Mouse (Mus musculus): ENCODE results near the gene Vmn2r3. TPM values are rescaled to one million over a fixed set of nuclear protein-coding genes. Genes with fewer than 3 reads are reported as not detected.
"Not testable (repeated sequence)": the region's sequence is repeated elsewhere in the genome, so short reads cannot be mapped to it uniquely, and the experiment has no call there.

Vmn2r3 gene
- total and polyA plus RNA-seq, 3 experiments: 0.17 TPM; not detected in 2

- H3K4me3 ChIP-seq (ENCODE audit: control insufficient read depth in 1 of 2, insufficient read depth in 1 of 2, low read depth in 2 of 2, low read length in 2 of 2): no peak overlapping the region
- H3K36me3 ChIP-seq (ENCODE audit: control insufficient read depth in 1 of 2, insufficient read depth in 2 of 2, low read length in 2 of 2): no peaks in the 10 kb centered on the region
- no peaks in the 10 kb centered on the region for H3K79me2 ChIP-seq (ENCODE audit: control insufficient read depth, insufficient read depth, low read length, poor library complexity)
- H3K27me3 ChIP-seq (ENCODE audit: control insufficient read depth in 1 of 2, insufficient read depth in 2 of 2, low read length in 2 of 2): no peaks in the 10 kb centered on the region; a peak in 1 of 4 replicates
- H3K27ac ChIP-seq (ENCODE audit: control insufficient read depth, low read depth, low read length): no peak overlapping the region
- TF ChIP-seq CTCF (IDR thresholded peaks at IDR 0.05 in 2 of 3, conservative IDR thresholded peaks at IDR 0.05 in 1 of 3; ENCODE audit: control insufficient read depth in 1 of 3, insufficient read depth in 1 of 3, low read depth in 2 of 3, low read length in 3 of 3, poor library complexity in 1 of 3, severe bottlenecking in 1 of 3) (no peak), POLR2AphosphoS2 (IDR thresholded peaks at IDR 0.05; ENCODE audit: low read length) (no peak), CHD1 (IDR thresholded peaks at IDR 0.05; ENCODE audit: low read depth, low read length) (no peak), NRF1 (IDR thresholded peaks at IDR 0.05; ENCODE audit: insufficient read depth, low read depth, low read length, poor library complexity, severe bottlenecking) (no peak), CHD2 (IDR thresholded peaks at IDR 0.05; ENCODE audit: low read length) (no peak), E2F4 (IDR thresholded peaks at IDR 0.05; ENCODE audit: borderline replicate concordance, low read depth, low read length) (no peak), JUND (IDR thresholded peaks at IDR 0.05; ENCODE audit: low read depth, low read length) (no peak), MAFK (IDR thresholded peaks at IDR 0.05; ENCODE audit: borderline replicate concordance, low read depth, low read length) (no peak), EP300 (IDR thresholded peaks at IDR 0.05; ENCODE audit: low read depth in 1 of 2, low read length in 2 of 2) (no peak), ZMIZ1 (IDR thresholded peaks at IDR 0.05; ENCODE audit: low read depth, low read length) (no peak), GATA1 (IDR thresholded peaks at IDR 0.05; ENCODE audit: low read depth, low read length) (no peak), POLR2AphosphoS5 (IDR thresholded peaks at IDR 0.05; ENCODE audit: borderline replicate concordance, low read depth, low read length) (no peak), TAL1 (IDR thresholded peaks at IDR 0.05; ENCODE audit: low read length) (no peak), ZC3H11A (IDR thresholded peaks at IDR 0.05; ENCODE audit: low read depth, low read length) (no peak), POLR2A (IDR thresholded peaks at IDR 0.05; ENCODE audit: control insufficient read depth in 1 of 2, insufficient read depth in 1 of 2, low read depth in 1 of 2, low read length in 2 of 2, poor library complexity in 1 of 2) (no peak), ZNF384 (IDR thresholded peaks at IDR 0.05; ENCODE audit: low read depth, low read length) (no peak), MEF2A (IDR thresholded peaks at IDR 0.05; ENCODE audit: extremely low read depth, insufficient replicate concordance, low read depth, low read length, poor library complexity, severe bottlenecking) (no peak), TCF12 (IDR thresholded peaks at IDR 0.05; ENCODE audit: low read depth, low read length) (no peak), MXI1 (IDR thresholded peaks at IDR 0.05; ENCODE audit: low read depth, low read length) (no peak)
- no peaks in the 10 kb centered on the region for H3K9me3 ChIP-seq (replicated peaks; ENCODE audit: insufficient read depth, low read length)
- H3K9ac ChIP-seq (ENCODE audit: control insufficient read depth, low read depth, low read length, poor library complexity, severe bottlenecking): no peak overlapping the region
- no peaks in the 10 kb centered on the region for H3K4me1 ChIP-seq (ENCODE audit: control insufficient read depth in 1 of 2, insufficient read depth in 2 of 2, low read length in 2 of 2)
- no peak for DNase-seq (ENCODE audit: low read depth, low spot score)
Measured at GRCm38 (mm10) chr3:64265762-64266112, 23.8 kb downstream of the Vmn2r3 start.

DNA sequence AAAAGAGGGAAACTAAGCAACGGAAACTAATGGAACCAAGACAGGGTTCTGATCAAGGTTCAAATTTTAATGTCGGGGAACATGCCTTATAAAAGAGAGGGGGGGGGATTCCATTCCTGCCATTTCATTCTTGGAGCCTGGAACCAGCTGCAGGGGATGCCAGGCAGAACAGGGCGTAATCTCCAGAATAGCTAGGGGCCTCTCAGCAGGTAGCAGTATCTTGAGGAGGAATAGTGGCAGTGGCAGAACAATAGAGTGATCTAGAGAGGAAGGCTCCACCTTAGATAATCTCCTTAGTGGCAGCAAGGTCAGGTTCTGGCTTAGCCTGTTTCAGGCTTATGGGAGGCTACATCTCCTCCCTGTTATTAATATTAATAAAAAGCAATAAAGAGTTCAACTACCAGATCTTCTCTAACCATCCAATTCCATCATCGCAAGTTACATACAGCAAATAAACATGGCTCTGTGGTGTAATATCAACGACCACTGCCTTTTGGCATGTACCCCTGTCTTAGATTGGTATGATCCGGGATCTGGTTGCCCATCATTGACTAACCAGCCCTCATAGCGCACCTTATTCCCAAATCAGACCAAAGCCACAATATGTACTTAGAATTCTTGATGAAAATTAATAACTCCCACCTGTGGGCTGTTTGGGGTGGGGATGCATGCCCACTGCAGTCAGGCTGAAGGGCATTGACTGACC lies 24.3 kb downstream of the Vmn2r3 start:
- not testable (repeated sequence) for H3K4me3 ChIP-seq (ENCODE audit: control insufficient read depth in 1 of 2, insufficient read depth in 1 of 2, low read depth in 2 of 2, low read length in 2 of 2); H3K4me1 ChIP-seq (ENCODE audit: control insufficient read depth in 1 of 2, insufficient read depth in 2 of 2, low read length in 2 of 2); H3K36me3 ChIP-seq (ENCODE audit: control insufficient read depth in 1 of 2, insufficient read depth in 2 of 2, low read length in 2 of 2); H3K9me3 ChIP-seq (replicated peaks; ENCODE audit: insufficient read depth, low read length); H3K27ac ChIP-seq (ENCODE audit: control insufficient read depth, low read depth, low read length); H3K79me2 ChIP-seq (ENCODE audit: control insufficient read depth, insufficient read depth, low read length, poor library complexity); H3K27me3 ChIP-seq (ENCODE audit: control insufficient read depth in 1 of 2, insufficient read depth in 2 of 2, low read length in 2 of 2); DNase-seq (ENCODE audit: low read depth, low spot score); H3K9ac ChIP-seq (ENCODE audit: control insufficient read depth, low read depth, low read length, poor library complexity, severe bottlenecking)

Data from MEL (cell line).